Mouse (Mus musculus) lung, embryonic 14.5 days (tissue): ENCODE data around the gene Car6. TPM values are rescaled to one million over a fixed set of nuclear protein-coding genes. Genes with fewer than 3 reads are reported as not detected.

ENCODE experiments used
- ATAC-seq: fragments of 200-750 bp; cut with Nextera tagmentation; 2 replicates; pipeline ENCODE4 v1.8.0; 2017; ENCODE audit warnings: mild to moderate bottlenecking, moderate TSS enrichment, moderate library complexity; ENCODE audit not compliant: insufficient read depth
- DNase-seq: peaks from one replicate; pipeline ENCODE4 v3.0.0-alpha.2; 2015
- H3K27ac ChIP-seq: fragments of 300-500 bp; sonication (generic); 2 replicates; pipeline ENCODE4 v1.5.1; 2014; ENCODE audit warnings: low read depth, mild to moderate bottlenecking, moderate library complexity
- H3K27me3 ChIP-seq: fragments of 300-500 bp; sonication (generic); 2 replicates; pipeline ENCODE4 v1.6.1; 2014; ENCODE audit warnings: low read length, control low read depth; ENCODE audit not compliant: insufficient read depth
- H3K36me3 ChIP-seq: fragments of 300-500 bp; sonication (generic); 2 replicates; pipeline ENCODE4 v1.6.1; 2014; ENCODE audit warnings: control low read depth; ENCODE audit not compliant: insufficient read depth
- H3K4me1 ChIP-seq: fragments of 300-500 bp; sonication (generic); 2 replicates; pipeline ENCODE4 v1.6.1; 2014; ENCODE audit warnings: antibody characterized with exemption, control low read depth; ENCODE audit not compliant: insufficient read depth
- H3K4me2 ChIP-seq: fragments of 300-500 bp; sonication (generic); 2 replicates; pipeline ENCODE4 v1.6.1; 2014; ENCODE audit warnings: mild to moderate bottlenecking
- H3K4me3 ChIP-seq: fragments of 300-500 bp; sonication (generic); 2 replicates; pipeline ENCODE4 v1.5.1; 2014; ENCODE audit warnings: low read depth, low read length
- H3K9ac ChIP-seq: fragments of 300-500 bp; sonication (generic); 2 replicates; pipeline ENCODE4 v1.6.1; 2014
- H3K9me3 ChIP-seq: fragments of 300-500 bp; sonication (generic); 2 replicates; pipeline ENCODE4 v1.6.1; 2016; ENCODE audit warnings: low read depth, low read length, control low read depth
- CTCF ChIP-seq: IDR thresholded peaks from 2 replicates; pipeline ENCODE4 v1.5.1; 2016; ENCODE audit warnings: antibody characterized with exemption, low read depth
- WGBS: fragments of 180-500 bp; shearing (Covaris S2); extraction: QIAGEN DNeasy Blood & Tissue Kit; methylation state at CpG from one replicate; pipeline ENCODE4 v1.1.7; 2014; 5-methylcytosine and 5-hydroxymethylcytosine counted together
- polyA plus RNA-seq: library from polyadenylated mRNA; unstranded; fragments of >200 nt; fragmentation: Nextera tagmentation; extraction: Ambion mirVana; gene quantifications from 2 replicates; pipeline ENCODE4 v1.2.1, GENCODE M21; 2014

Car6 gene
- polyA plus RNA-seq, 1 experiment from 2014 or later, result not detected

- no peaks in the 10 kb centered on the region for H3K9me3 ChIP-seq
- peak; percentile 3; the same call in 1 of the 2 replicates for ATAC-seq
- 51% methylated on average over 10 of the region's 10 CpGs for WGBS
- no peak for DNase-seq
- H3K36me3 ChIP-seq, result no peaks in the 10 kb centered on the region
- no peak overlapping the region for H3K9ac ChIP-seq
- TF ChIP-seq CTCF, result no peak
- peak overlapping the region; percentile 28 for H3K4me3 ChIP-seq
- no peaks in the 10 kb centered on the region for H3K27me3 ChIP-seq
- H3K4me1 ChIP-seq, result no peaks in the 10 kb centered on the region
- peak overlapping the region; percentile 27; the same call in 1 of the 2 replicates for H3K27ac ChIP-seq
- peak overlapping the region; percentile 60 for H3K4me2 ChIP-seq
These were observed 10.9 kb upstream of the Car6 start for GRCm38 (mm10) chr4:150211930-150212552.

GRCm38 (mm10) chr4:150210306-150210705, 9.2 kb upstream of the Car6 start:
- no peaks in the 10 kb centered on the region for H3K36me3 ChIP-seq
- H3K9me3 ChIP-seq, result no peaks in the 10 kb centered on the region
- no peaks in the 10 kb centered on the region for H3K27me3 ChIP-seq
- WGBS, result 80% methylated on average over 8 of the region's 8 CpGs
- no peak overlapping the region for H3K4me2 ChIP-seq
- H3K4me1 ChIP-seq, result no peaks in the 10 kb centered on the region
- TF ChIP-seq CTCF, result no peak
- H3K27ac ChIP-seq, result no peak overlapping the region
- DNase-seq (no peak), ATAC-seq (no peak)
- no peak overlapping the region for H3K4me3 ChIP-seq
- H3K9ac ChIP-seq, result no peak overlapping the region

- Histone ChIP-seq H3K27ac (no peak overlapping the region), H3K4me3 (no peak overlapping the region), H3K36me3 (no peaks in the 10 kb centered on the region), H3K27me3 (no peaks in the 10 kb centered on the region), H3K9me3 (no peaks in the 10 kb centered on the region), H3K4me1 (no peaks in the 10 kb centered on the region), H3K9ac (no peak overlapping the region), H3K4me2 (no peak overlapping the region)
- TF ChIP-seq CTCF, result no peak
- ATAC-seq, result no peak
- DNase-seq, result no peak
- 92% methylated on average over 5 of the region's 5 CpGs for WGBS
These were observed 8.6 kb upstream of the Car6 start for GRCm38 (mm10) chr4:150209751-150210150.

- Histone ChIP-seq H3K4me2 (no peak overlapping the region), H3K36me3 (no peaks in the 10 kb centered on the region), H3K27me3 (no peaks in the 10 kb centered on the region), H3K9ac (no peak overlapping the region), H3K27ac (no peak overlapping the region), H3K4me1 (no peaks in the 10 kb centered on the region), H3K9me3 (no peaks in the 10 kb centered on the region), H3K4me3 (no peak overlapping the region)
- TF ChIP-seq CTCF, result no peak
- DNase-seq (no peak), ATAC-seq (no peak)
- 64% methylated on average over 3 of the region's 3 CpGs for WGBS
These were observed 3.7 kb upstream of the Car6 start for GRCm38 (mm10) chr4:150204877-150205276.

- 78% methylated on average over 5 of the region's 5 CpGs for WGBS
- H3K27ac ChIP-seq, result no peak overlapping the region
- no peak for TF ChIP-seq CTCF
- H3K9me3 ChIP-seq, result no peaks in the 10 kb centered on the region
- no peak for DNase-seq
- H3K9ac ChIP-seq, result no peak overlapping the region
- no peak overlapping the region for H3K4me3 ChIP-seq
- ATAC-seq, result no peak
- H3K4me1 ChIP-seq, result no peaks in the 10 kb centered on the region
- no peaks in the 10 kb centered on the region for H3K27me3 ChIP-seq
- H3K4me2 ChIP-seq, result no peak overlapping the region
- no peaks in the 10 kb centered on the region for H3K36me3 ChIP-seq
These were observed 1.6 kb upstream of the Car6 start for GRCm38 (mm10) chr4:150202702-150203101.

- ATAC-seq, result no peak
- 68% methylated on average over 9 of the region's 9 CpGs for WGBS
These were observed 2.9 kb downstream of the Car6 start for GRCm38 (mm10) chr4:150198268-150198667.

GRCm38 (mm10) chr4:150193915-150194314, 7.2 kb downstream of the Car6 start:
- H3K4me1 ChIP-seq, result no peaks in the 10 kb centered on the region; the same call in 1 of the 2 replicates
- 43% methylated on average over 1 of the region's 1 CpGs for WGBS
- ATAC-seq (no peak), DNase-seq (peak; percentile 78)
- H3K9ac ChIP-seq, result no peak overlapping the region
- H3K4me3 ChIP-seq, result no peak overlapping the region
- peak; percentile 88 for TF ChIP-seq CTCF
- H3K9me3 ChIP-seq, result no peaks in the 10 kb centered on the region
- no peaks in the 10 kb centered on the region for H3K27me3 ChIP-seq
- no peak overlapping the region for H3K27ac ChIP-seq
- no peaks in the 10 kb centered on the region for H3K36me3 ChIP-seq
- H3K4me2 ChIP-seq, result no peak overlapping the region

More at GRCm38 (mm10) chr4:150198268-150198667, 2.9 kb downstream of the Car6 start:
- Histone ChIP-seq H3K36me3 (no peaks in the 10 kb centered on the region), H3K4me2 (no peak overlapping the region), H3K27me3 (no peaks in the 10 kb centered on the region), H3K9me3 (no peaks in the 10 kb centered on the region), H3K4me1 (no peaks in the 10 kb centered on the region; the same call in 1 of the 2 replicates), H3K27ac (no peak overlapping the region), H3K9ac (no peak overlapping the region), H3K4me3 (no peak overlapping the region)
- no peak for TF ChIP-seq CTCF
- DNase-seq, result no peak
